9 mouse cellular contexts compared by ENCODE assay signal in genomic region chr5:124187508-124188311, GRCm38 (mm10).
DNase-seq lines count a peak whose midpoint lies in the region; ATAC-seq and TF ChIP-seq lines count a peak whose summit lies in the region.
"Had no signal": no experiment of that assay in that cellular context is flagged by ENCODE, and none has a peak within 500 bp of the region (broad histone marks: within the 10 kb centered on the region; RNA-seq: fewer than 3 reads in every experiment).

No protein-coding gene starts in this region.

- H3K27ac ChIP-seq in lung, embryonic 14.5 days (ENCODE audit: low read depth): no peak overlapping the region; the same call in 1 of the 2 replicates
- 0 out of 2 replicates have a peak overlapping the region, but pooled peaks have one; percentile 29 for H3K27ac ChIP-seq in embryonic facial prominence, embryonic 14.5 days (replicated peaks; ENCODE audit: low read depth, low read length)
- no peak overlapping the region for H3K27ac ChIP-seq in intestine, embryonic 14.5 days (ENCODE audit: low read depth)
- H3K27ac ChIP-seq in liver, embryonic 16.5 days (ENCODE audit: low read length): no peak overlapping the region
- H3K27ac ChIP-seq in thymus, adult 2 months (ENCODE audit: control insufficient read depth, insufficient read depth, low read length): peak overlapping the region; percentile 94
- H3K27ac ChIP-seq: liver, embryonic 14.5 days had no signal

- peak overlapping the region; percentile 44; the same call in 1 of the 2 replicates for H3K4me2 ChIP-seq in lung, embryonic 14.5 days
- peak overlapping the region; percentile 49 for H3K4me2 ChIP-seq in embryonic facial prominence, embryonic 14.5 days (ENCODE audit: low read depth, low read length)
- H3K4me2 ChIP-seq in intestine, embryonic 14.5 days (ENCODE audit: low read length): peak overlapping the region; percentile 28
- H3K4me2 ChIP-seq in liver, embryonic 16.5 days (ENCODE audit: low read depth, low read length): no peak overlapping the region

- 64% methylated on average over 12 of the region's 12 CpGs for WGBS in lung, embryonic 14.5 days
- 53% methylated on average over 11 of the region's 12 CpGs for WGBS in embryonic facial prominence, embryonic 14.5 days
- WGBS in intestine, embryonic 14.5 days: 61% methylated on average over 12 of the region's 12 CpGs
- WGBS in liver, embryonic 16.5 days (ENCODE audit: insufficient replicate concordance): 68% methylated on average over 12 of the region's 12 CpGs
- WGBS in thymus, adult 2 months: 25% methylated on average over 12 of the region's 12 CpGs

- ATAC-seq in lung, embryonic 14.5 days (ENCODE audit: insufficient read depth): 0 out of 2 replicates have a peak, but pooled peaks have one; percentile 5
- no peak for ATAC-seq in embryonic facial prominence, embryonic 14.5 days (ENCODE audit: low read depth)
- ATAC-seq in intestine, embryonic 14.5 days (replicated peaks; ENCODE audit: low FRiP score, low TSS enrichment, low read depth): no peak
- 0 out of 2 replicates have a peak, but pooled peaks have one; percentile 37 for ATAC-seq in liver, embryonic 16.5 days (ENCODE audit: low read depth)

- DNase-seq in lung, embryonic 14.5 days: no peak
- DNase-seq in lung, postnatal 10 days: no peak
- DNase-seq in embryonic facial prominence, embryonic 14.5 days (ENCODE audit: low spot score): no peak
- no peak for DNase-seq in intestine, embryonic 14.5 days (ENCODE audit: low spot score)
- DNase-seq in thymus, adult 2 months: peak; percentile 60
- DNase-seq in urinary bladder, adult 18-20 months (ENCODE audit: low spot score in 2 of 2): no peak
- DNase-seq in lung, postnatal 14 days: no peak

- no peak for TF ChIP-seq CTCF in lung, embryonic 14.5 days (IDR thresholded peaks at IDR 0.05; ENCODE audit: low read depth)
- TF ChIP-seq CTCF in thymus, adult 2 months (IDR thresholded peaks at IDR 0.05; ENCODE audit: borderline replicate concordance, control insufficient read depth, extremely low read depth, insufficient read depth, low read length, poor library complexity): 0 out of 2 replicates have a peak, but pooled peaks have one; percentile 31

- peaks cover 18% of the 10 kb centered on the region for H3K4me1 ChIP-seq in lung, embryonic 14.5 days (ENCODE audit: insufficient read depth)
- H3K4me1 ChIP-seq in embryonic facial prominence, embryonic 14.5 days (ENCODE audit: control insufficient read depth, insufficient read depth, low read length): peaks cover 41% of the 10 kb centered on the region
- peaks cover 17% of the 10 kb centered on the region for H3K4me1 ChIP-seq in intestine, embryonic 14.5 days (replicated peaks; ENCODE audit: control insufficient read depth, insufficient read depth, low read length)
- H3K4me1 ChIP-seq in liver, embryonic 16.5 days (ENCODE audit: control insufficient read depth, low read depth, low read length): peaks cover 25% of the 10 kb centered on the region
- H3K4me1 ChIP-seq in thymus, adult 2 months (replicated peaks; ENCODE audit: control insufficient read depth, insufficient read depth, low read length): peaks cover 76% of the 10 kb centered on the region

- TF ChIP-seq POLR2A in thymus, adult 2 months (IDR thresholded peaks at IDR 0.05; ENCODE audit: control insufficient read depth, extremely low read depth, insufficient read depth, low read length, poor library complexity): peak; percentile 39; the same call in 1 of the 2 replicates

- no peaks in the 10 kb centered on the region for H3K36me3 ChIP-seq in lung, embryonic 14.5 days (ENCODE audit: insufficient read depth)
- H3K36me3 ChIP-seq in embryonic facial prominence, embryonic 14.5 days (ENCODE audit: control insufficient read depth, insufficient read depth, low read length): no peaks in the 10 kb centered on the region
- no peaks in the 10 kb centered on the region for H3K36me3 ChIP-seq in intestine, embryonic 14.5 days (ENCODE audit: control insufficient read depth, insufficient read depth, low read length)
- no peaks in the 10 kb centered on the region for H3K36me3 ChIP-seq in liver, embryonic 16.5 days (ENCODE audit: control insufficient read depth, insufficient read depth)
- no peaks in the 10 kb centered on the region for H3K36me3 ChIP-seq in thymus, adult 2 months (ENCODE audit: control insufficient read depth, insufficient read depth, low read length)

- H3K27me3 ChIP-seq in lung, embryonic 14.5 days (ENCODE audit: insufficient read depth, low read length): no peaks in the 10 kb centered on the region
- H3K27me3 ChIP-seq in embryonic facial prominence, embryonic 14.5 days (replicated peaks; ENCODE audit: control insufficient read depth, insufficient read depth, low read length): no peaks in the 10 kb centered on the region
- H3K27me3 ChIP-seq in intestine, embryonic 14.5 days (replicated peaks; ENCODE audit: control insufficient read depth, insufficient read depth, low read length): no peaks in the 10 kb centered on the region
- no peaks in the 10 kb centered on the region for H3K27me3 ChIP-seq in liver, embryonic 16.5 days (ENCODE audit: control insufficient read depth, insufficient read depth, low read depth, low read length)
- H3K27me3 ChIP-seq in thymus, adult 2 months (ENCODE audit: control insufficient read depth, insufficient read depth, low read length): no peaks in the 10 kb centered on the region

- no peaks in the 10 kb centered on the region for H3K9me3 ChIP-seq in lung, embryonic 14.5 days (ENCODE audit: low read depth, low read length)
- no peaks in the 10 kb centered on the region for H3K9me3 ChIP-seq in embryonic facial prominence, embryonic 14.5 days (ENCODE audit: control insufficient read depth, low read length)
- no peaks in the 10 kb centered on the region for H3K9me3 ChIP-seq in intestine, embryonic 14.5 days (ENCODE audit: control insufficient read depth, low read length)
- H3K9me3 ChIP-seq in liver, embryonic 16.5 days (replicated peaks; ENCODE audit: control insufficient read depth, low read length): no peaks in the 10 kb centered on the region

- no peak overlapping the region for H3K9ac ChIP-seq in lung, embryonic 14.5 days
- H3K9ac ChIP-seq in embryonic facial prominence, embryonic 14.5 days (ENCODE audit: low read depth, low read length): peak overlapping the region; percentile 46; the same call in 1 of the 2 replicates
- no peak overlapping the region for H3K9ac ChIP-seq in intestine, embryonic 14.5 days (ENCODE audit: low read length)
- peak overlapping the region; percentile 29; the same call in 1 of the 2 replicates for H3K9ac ChIP-seq in liver, embryonic 16.5 days (ENCODE audit: low read depth, low read length)
- H3K9ac ChIP-seq: liver, embryonic 14.5 days had no signal

- H3K4me3 ChIP-seq in lung, embryonic 14.5 days (ENCODE audit: low read depth, low read length): no peak overlapping the region
- H3K4me3 ChIP-seq in embryonic facial prominence, embryonic 14.5 days (ENCODE audit: low read depth, low read length): 0 out of 2 replicates have a peak overlapping the region, but pooled peaks have one; percentile 18
- H3K4me3 ChIP-seq in intestine, embryonic 14.5 days (ENCODE audit: low read depth, low read length): no peak overlapping the region
- no peak overlapping the region for H3K4me3 ChIP-seq in liver, embryonic 16.5 days (ENCODE audit: low read depth, low read length)
- H3K4me3 ChIP-seq in thymus, adult 2 months (ENCODE audit: control insufficient read depth, insufficient read depth, low read length): peak overlapping the region; percentile 48

Comparison
In these comparisons a context has a peak if more than half of its experiments do, and no peak if none do; other contexts are left out.
1. ATAC-seq: peak in lung, embryonic 14.5 days (single experiment) and liver, embryonic 16.5 days (single experiment); none in embryonic facial prominence, embryonic 14.5 days (single experiment) and intestine, embryonic 14.5 days (single experiment).
2. H3K27ac ChIP-seq: peak in embryonic facial prominence, embryonic 14.5 days (single experiment) and thymus, adult 2 months (single experiment); none in lung, embryonic 14.5 days (single experiment), intestine, embryonic 14.5 days (single experiment) and liver, embryonic 16.5 days (single experiment).
3. H3K4me3 ChIP-seq: peak in embryonic facial prominence, embryonic 14.5 days (single experiment) and thymus, adult 2 months (single experiment); none in lung, embryonic 14.5 days (single experiment), intestine, embryonic 14.5 days (single experiment) and liver, embryonic 16.5 days (single experiment).
4. H3K9ac ChIP-seq: peak in embryonic facial prominence, embryonic 14.5 days (single experiment) and liver, embryonic 16.5 days (single experiment); none in lung, embryonic 14.5 days (single experiment) and intestine, embryonic 14.5 days (single experiment).